ENCODE assay signal across 8 mouse cellular contexts in the genomic region with DNA sequence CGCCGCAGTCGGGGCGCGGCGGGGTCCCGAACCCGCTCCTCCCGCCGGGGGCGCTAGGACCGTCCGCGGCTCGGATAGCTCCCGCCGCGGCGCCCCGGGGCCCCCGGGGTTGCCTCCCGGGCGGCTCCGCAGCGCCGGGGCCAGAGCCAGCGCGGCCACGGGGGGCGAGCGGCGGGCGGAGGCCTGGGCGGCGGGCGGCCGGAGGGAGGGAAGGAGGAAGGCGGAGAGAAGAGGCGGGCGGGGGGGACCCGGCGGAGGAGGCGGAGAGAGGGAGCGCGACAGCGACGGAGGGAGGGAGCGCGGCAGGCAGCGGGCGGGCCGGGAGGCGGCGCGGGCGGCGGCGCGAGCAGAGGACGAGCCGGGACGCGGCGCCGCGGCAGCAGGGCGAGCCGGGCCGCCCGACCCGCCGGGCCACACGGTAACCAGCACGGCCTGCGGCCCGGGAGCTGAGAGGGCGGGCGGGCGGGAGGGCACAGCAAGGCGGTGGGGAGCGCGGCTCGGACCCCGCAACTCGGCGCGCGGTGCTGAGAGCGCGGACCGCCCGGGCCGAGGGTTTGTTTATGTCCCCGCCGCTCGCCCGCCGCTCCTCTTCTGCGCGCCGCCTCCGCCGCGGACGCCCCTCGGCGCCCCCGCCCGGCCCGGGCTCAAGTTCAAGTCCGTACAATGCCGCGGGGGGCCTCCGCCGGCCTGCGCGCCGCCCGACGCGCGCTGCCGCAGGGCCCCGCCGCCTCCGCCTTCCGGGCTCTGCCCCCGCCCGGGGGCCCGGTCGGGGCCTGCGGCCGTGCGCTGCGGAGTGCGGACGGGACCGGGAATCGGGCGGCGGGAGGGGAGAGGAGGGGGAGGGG. TPM values are rescaled to one million over a fixed set of nuclear protein-coding genes. Genes with fewer than 3 reads are reported as not detected.
A peak's percentile ranks its signal among the peaks of the same experiment; 100 is the strongest.
DNase-seq lines count a peak whose midpoint lies in the region; ATAC-seq and TF ChIP-seq lines count a peak whose summit lies in the region.

No protein-coding gene starts in this region.

- peaks cover 41% of the 10 kb centered on the region for H3K4me1 ChIP-seq in hindbrain, embryonic 16.5 days (ENCODE audit: control insufficient read depth, insufficient read depth, low read depth, low read length)
- peaks cover 47% of the 10 kb centered on the region for H3K4me1 ChIP-seq in limb, embryonic 12.5 days (replicated peaks)
- H3K4me1 ChIP-seq in midbrain, embryonic 13.5 days (replicated peaks), result peaks cover 42% of the 10 kb centered on the region
- peaks cover 42% of the 10 kb centered on the region for H3K4me1 ChIP-seq in stomach, embryonic 14.5 days (ENCODE audit: control insufficient read depth, insufficient read depth, low read length)

- H3K27ac ChIP-seq in layer of hippocampus, adult 2 months, result peak overlapping the region; percentile 97
- peak overlapping the region; percentile 95 for H3K27ac ChIP-seq in hindbrain, embryonic 16.5 days (ENCODE audit: low read depth, low read length)
- H3K27ac ChIP-seq in limb, embryonic 12.5 days, result peak overlapping the region; percentile 94
- peak overlapping the region; percentile 88 for H3K27ac ChIP-seq in midbrain, embryonic 13.5 days
- H3K27ac ChIP-seq in stomach, embryonic 14.5 days (ENCODE audit: low read length), result peak overlapping the region; percentile 97

- peak; percentile 54 for ATAC-seq in hindbrain, embryonic 16.5 days
- ATAC-seq in limb, embryonic 12.5 days (ENCODE audit: insufficient number of reproducible peaks, insufficient read depth, low FRiP score, low TSS enrichment, low read depth), result peak; percentile 4
- peak; percentile 12 for ATAC-seq in midbrain, embryonic 13.5 days
- ATAC-seq in stomach, embryonic 14.5 days (ENCODE audit: insufficient number of reproducible peaks, insufficient read depth, low FRiP score, low read depth), result peak; percentile 46

- DNase-seq in layer of hippocampus, adult 2 months (ENCODE audit: low spot score in 2 of 2), result peak; percentile 72 to 78
- DNase-seq in layer of hippocampus, adult 8-10 months (ENCODE audit: low spot score in 2 of 2), result no peak
- peak; percentile 88 to 89 for DNase-seq in cerebellum, adult 18-20 months
- DNase-seq in gastrocnemius, adult 8-10 months (ENCODE audit: low spot score in 2 of 2), result peak; percentile 40 to 58

- peak overlapping the region; percentile 82 for H3K4me3 ChIP-seq in layer of hippocampus, adult 2 months
- H3K4me3 ChIP-seq in hindbrain, embryonic 16.5 days (ENCODE audit: low read length), result peak overlapping the region; percentile 90
- peak overlapping the region; percentile 92 for H3K4me3 ChIP-seq in limb, embryonic 12.5 days (replicated peaks)
- H3K4me3 ChIP-seq in midbrain, embryonic 13.5 days (replicated peaks), result peak overlapping the region; percentile 88
- H3K4me3 ChIP-seq in stomach, embryonic 14.5 days (ENCODE audit: low read depth, low read length), result peak overlapping the region; percentile 81

- peak overlapping the region; percentile 82 for H3K4me2 ChIP-seq in hindbrain, embryonic 16.5 days (ENCODE audit: low read length)
- peak overlapping the region; percentile 80 for H3K4me2 ChIP-seq in limb, embryonic 12.5 days
- peak overlapping the region; percentile 80 for H3K4me2 ChIP-seq in midbrain, embryonic 13.5 days (replicated peaks)
- peak overlapping the region; percentile 84 for H3K4me2 ChIP-seq in stomach, embryonic 14.5 days (replicated peaks; ENCODE audit: low read depth, low read length)

- no peaks in the 10 kb centered on the region for H3K27me3 ChIP-seq in hindbrain, embryonic 16.5 days (replicated peaks; ENCODE audit: control insufficient read depth, insufficient read depth, low read length)
- H3K27me3 ChIP-seq in limb, embryonic 12.5 days, result peaks cover 21% of the 10 kb centered on the region
- H3K27me3 ChIP-seq in midbrain, embryonic 13.5 days, result 0 out of 2 replicates have a peak, but pooled peaks cover 9% of the 10 kb centered on the region
- H3K27me3 ChIP-seq in stomach, embryonic 14.5 days (ENCODE audit: control insufficient read depth, insufficient read depth, low read length), result no peaks in the 10 kb centered on the region

- H3K9me3 ChIP-seq in hindbrain, embryonic 16.5 days (ENCODE audit: control insufficient read depth, low read length), result no peaks in the 10 kb centered on the region
- no peaks in the 10 kb centered on the region for H3K9me3 ChIP-seq in limb, embryonic 12.5 days
- H3K9me3 ChIP-seq in midbrain, embryonic 13.5 days, result no peaks in the 10 kb centered on the region
- H3K9me3 ChIP-seq in stomach, embryonic 14.5 days (ENCODE audit: control insufficient read depth, low read depth, low read length), result no peaks in the 10 kb centered on the region

- peak overlapping the region; percentile 94 for H3K9ac ChIP-seq in hindbrain, embryonic 16.5 days (ENCODE audit: low read depth, low read length)
- peak overlapping the region; percentile 96 for H3K9ac ChIP-seq in limb, embryonic 12.5 days (replicated peaks)
- H3K9ac ChIP-seq in midbrain, embryonic 13.5 days (replicated peaks), result peak overlapping the region; percentile 88
- H3K9ac ChIP-seq in stomach, embryonic 14.5 days (replicated peaks; ENCODE audit: low read depth, low read length), result peak overlapping the region; percentile 93

- no peaks in the 10 kb centered on the region for H3K36me3 ChIP-seq in hindbrain, embryonic 16.5 days (ENCODE audit: control insufficient read depth, insufficient read depth, low read length)
- H3K36me3 ChIP-seq in limb, embryonic 12.5 days, result no peaks in the 10 kb centered on the region
- no peaks in the 10 kb centered on the region for H3K36me3 ChIP-seq in midbrain, embryonic 13.5 days
- H3K36me3 ChIP-seq in stomach, embryonic 14.5 days (ENCODE audit: control insufficient read depth, insufficient read depth, low read length), result no peaks in the 10 kb centered on the region

- 1% methylated on average over 57 of the region's 141 CpGs for WGBS in hindbrain, embryonic 16.5 days
- under 1% methylated on average over 95 of the region's 141 CpGs for WGBS in limb, embryonic 12.5 days
- under 1% methylated on average over 72 of the region's 141 CpGs for WGBS in midbrain, embryonic 13.5 days
- under 1% methylated on average over 65 of the region's 141 CpGs for WGBS in stomach, embryonic 14.5 days

- no peak for TF ChIP-seq CTCF in layer of hippocampus, adult 2 months (conservative IDR thresholded peaks at IDR 0.05)

RNA-seq across cellular contexts. Expression of gene Dnmt3a, which starts 1.1 kb away (rescaled TPM):
- total RNA-seq in layer of hippocampus, adult 2 months (2021), result 10 to 100 TPM; 70.3 to 82.5 TPM
- 10 to 100 TPM; 74.0 to 91.8 (median 80.6) TPM for total RNA-seq in layer of hippocampus, adult 8-10 months (2022)
- 10 to 100 TPM; 43.3 to 60.4 (median 52.8) TPM for total RNA-seq in gastrocnemius, adult 8-10 months (2022)
- 94.1 and 104 TPM in 2 replicates for polyA plus RNA-seq in hindbrain, embryonic 16.5 days (2015; fragmentation: Nextera tagmentation; extraction: Ambion mirVana)
- 260 and 282 TPM in 2 replicates for polyA plus RNA-seq in limb, embryonic 12.5 days (2016; fragmentation: Nextera tagmentation; extraction: Ambion mirVana)
- 111 and 124 TPM in 2 replicates for polyA plus RNA-seq in midbrain, embryonic 13.5 days (2015; fragmentation: Nextera tagmentation; extraction: Ambion mirVana)
- 77.9 and 83.1 TPM in 2 replicates for polyA plus RNA-seq in stomach, embryonic 14.5 days (2014; fragmentation: Nextera tagmentation; extraction: Ambion mirVana)

Comparison
In these comparisons a context has a peak if more than half of its experiments do, and no peak if none do; other contexts are left out.
1. DNase-seq: peak in layer of hippocampus, adult 2 months (2 of 2), cerebellum, adult 18-20 months (2 of 2) and gastrocnemius, adult 8-10 months (2 of 2); none in layer of hippocampus, adult 8-10 months (0 of 2).
2. ATAC-seq: peak in every context shown above with its lines; median percentile 54 in hindbrain, embryonic 16.5 days; 46 in stomach, embryonic 14.5 days; 12 in midbrain, embryonic 13.5 days; 4 in limb, embryonic 12.5 days.
3. Peak in every context shown above with its lines, with median percentiles within 50 percentile points of each other: H3K27ac ChIP-seq, H3K4me3 ChIP-seq, H3K4me2 ChIP-seq and H3K9ac ChIP-seq.